Mouse (Mus musculus): ENCODE results near the gene Zfp239. TPM values are rescaled to one million over a fixed set of nuclear protein-coding genes. Genes with fewer than 3 reads are reported as not detected.

Gene Zfp239
- 0.27 TPM in 1 of 2 replicates, not detected in the other for total RNA-seq (2014; rRNA removed; ENCODE audit: low replicate concordance)
- 0.20 and 0.48 TPM in 2 replicates for polyA plus RNA-seq (2015; fragmentation: Nextera tagmentation; extraction: Ambion mirVana)

DNA sequence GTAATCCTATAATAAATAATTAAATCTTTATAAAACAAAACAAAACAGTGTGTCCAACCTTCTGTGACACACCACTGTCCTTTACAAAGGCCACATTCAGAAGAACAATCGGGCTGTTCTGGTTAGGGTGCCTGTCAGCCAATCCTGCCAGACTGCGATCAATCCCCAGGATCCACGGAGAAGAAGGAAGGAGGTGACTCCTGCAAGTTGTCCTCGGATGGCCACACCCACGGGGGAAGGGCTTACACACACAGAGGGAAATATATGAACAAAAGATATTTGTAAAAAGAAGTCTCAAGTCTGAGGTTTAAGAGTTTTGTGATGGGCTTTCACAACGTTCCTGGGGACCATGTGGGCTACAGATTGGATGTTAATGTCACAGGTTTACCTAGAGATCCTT is at the start of gene Zfp239:
Gene Zfp239 (plus strand): TSS at position 253 of the 400 bp plus-strand sequence.
- 62% methylated on average over 6 of the region's 6 CpGs for WGBS
- H3K4me1 ChIP-seq (ENCODE audit: control insufficient read depth, insufficient read depth), result peaks cover 6% of the 10 kb centered on the region; the same call in 1 of the 2 replicates
- DNase-seq (ENCODE audit: low spot score) (no peak), ATAC-seq (ENCODE audit: insufficient read depth, low read depth) (no peak)
- 0 out of 2 replicates have a peak within 1 kb of the TSS, but pooled peaks have one; percentile 3 for H3K9ac ChIP-seq (replicated peaks; ENCODE audit: low read depth, low read length)
- TF ChIP-seq EP300 (IDR thresholded peaks at IDR 0.05; ENCODE audit: low read depth) (no peak), CTCF (IDR thresholded peaks at IDR 0.05; ENCODE audit: low read depth) (no peak)
- H3K9me3 ChIP-seq (replicated peaks; ENCODE audit: control insufficient read depth, low read length), result no peaks in the 10 kb centered on the region
- no peaks in the 10 kb centered on the region for H3K27me3 ChIP-seq (ENCODE audit: control insufficient read depth, insufficient read depth, low read length)
- peak within 1 kb of the TSS; percentile 52 for H3K4me3 ChIP-seq (ENCODE audit: low read depth, low read length)
- no peak within 1 kb of the TSS for H3K27ac ChIP-seq (ENCODE audit: low read depth)
- peak within 1 kb of the TSS; percentile 88 for H3K4me2 ChIP-seq (ENCODE audit: low read depth, low read length)
- H3K36me3 ChIP-seq (replicated peaks; ENCODE audit: control insufficient read depth, insufficient read depth, low read length), result no peaks in the 10 kb centered on the region

DNA sequence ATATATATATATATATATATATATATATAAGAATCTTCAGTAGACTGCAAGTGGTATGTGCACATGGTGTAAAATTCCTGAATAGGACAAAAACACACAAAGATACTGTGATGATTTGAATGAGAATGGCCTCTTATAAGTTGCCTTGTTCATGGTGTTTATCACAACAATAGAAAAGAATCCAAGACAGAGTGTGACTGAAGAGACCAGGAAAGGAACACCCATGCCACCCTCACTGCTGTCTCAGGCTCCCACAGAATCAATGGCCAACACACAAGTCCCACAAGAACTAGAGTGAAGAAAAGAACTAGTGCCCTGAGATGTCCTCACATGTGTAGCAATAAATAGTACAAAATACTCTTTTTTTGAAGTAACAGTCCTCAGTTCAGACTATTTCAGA is 47.2 kb upstream of the Zfp239 start:
- no peak for ATAC-seq (ENCODE audit: insufficient read depth, low read depth)
- Histone ChIP-seq H3K9ac (replicated peaks; ENCODE audit: low read depth, low read length) (no peak overlapping the region), H3K4me2 (ENCODE audit: low read depth, low read length) (no peak overlapping the region), H3K27me3 (ENCODE audit: control insufficient read depth, insufficient read depth, low read length) (no peaks in the 10 kb centered on the region), H3K27ac (ENCODE audit: low read depth) (no peak overlapping the region), H3K4me3 (ENCODE audit: low read depth, low read length) (no peak overlapping the region), H3K36me3 (replicated peaks; ENCODE audit: control insufficient read depth, insufficient read depth, low read length) (no peaks in the 10 kb centered on the region), H3K4me1 (ENCODE audit: control insufficient read depth, insufficient read depth) (no peaks in the 10 kb centered on the region), H3K9me3 (replicated peaks; ENCODE audit: control insufficient read depth, low read length) (no peaks in the 10 kb centered on the region)
- DNase-seq (ENCODE audit: low spot score), result no peak
- no peak for TF ChIP-seq EP300 (IDR thresholded peaks at IDR 0.05; ENCODE audit: low read depth)
- no peak for TF ChIP-seq CTCF (IDR thresholded peaks at IDR 0.05; ENCODE audit: low read depth)

GRCm38 (mm10) chr6:117817108-117817541 is 44.8 kb upstream of the Zfp239 start:
- DNase-seq (ENCODE audit: low spot score) (no peak), ATAC-seq (ENCODE audit: insufficient read depth, low read depth) (no peak)
- WGBS, result 52% methylated on average over 4 of the region's 5 CpGs
- Histone ChIP-seq H3K4me1 (ENCODE audit: control insufficient read depth, insufficient read depth) (no peaks in the 10 kb centered on the region), H3K36me3 (replicated peaks; ENCODE audit: control insufficient read depth, insufficient read depth, low read length) (no peaks in the 10 kb centered on the region), H3K9ac (replicated peaks; ENCODE audit: low read depth, low read length) (no peak overlapping the region), H3K27me3 (ENCODE audit: control insufficient read depth, insufficient read depth, low read length) (no peaks in the 10 kb centered on the region), H3K27ac (ENCODE audit: low read depth) (no peak overlapping the region), H3K4me2 (ENCODE audit: low read depth, low read length) (no peak overlapping the region), H3K4me3 (ENCODE audit: low read depth, low read length) (no peak overlapping the region), H3K9me3 (replicated peaks; ENCODE audit: control insufficient read depth, low read length) (no peaks in the 10 kb centered on the region)
- no peak for TF ChIP-seq EP300 (IDR thresholded peaks at IDR 0.05; ENCODE audit: low read depth)
- TF ChIP-seq CTCF (IDR thresholded peaks at IDR 0.05; ENCODE audit: low read depth), result no peak

- ATAC-seq (ENCODE audit: insufficient read depth, low read depth) (no peak), DNase-seq (ENCODE audit: low spot score) (no peak)
- H3K36me3 ChIP-seq (replicated peaks; ENCODE audit: control insufficient read depth, insufficient read depth, low read length), result no peaks in the 10 kb centered on the region
- no peaks in the 10 kb centered on the region for H3K9me3 ChIP-seq (replicated peaks; ENCODE audit: control insufficient read depth, low read length)
- no peaks in the 10 kb centered on the region for H3K4me1 ChIP-seq (ENCODE audit: control insufficient read depth, insufficient read depth)
- peaks cover 4% of the 10 kb centered on the region; the same call in 1 of the 2 replicates for H3K27me3 ChIP-seq (ENCODE audit: control insufficient read depth, insufficient read depth, low read length)
- no peak overlapping the region for H3K9ac ChIP-seq (replicated peaks; ENCODE audit: low read depth, low read length)
- no peak overlapping the region for H3K27ac ChIP-seq (ENCODE audit: low read depth)
- TF ChIP-seq CTCF (IDR thresholded peaks at IDR 0.05; ENCODE audit: low read depth) (no peak), EP300 (IDR thresholded peaks at IDR 0.05; ENCODE audit: low read depth) (no peak)
- 85% methylated on average over 14 of the region's 14 CpGs for WGBS
- no peak overlapping the region for H3K4me3 ChIP-seq (ENCODE audit: low read depth, low read length)
- no peak overlapping the region for H3K4me2 ChIP-seq (ENCODE audit: low read depth, low read length)
Measured at GRCm38 (mm10) chr6:117820327-117820726, 41.6 kb upstream of the Zfp239 start.

DNA sequence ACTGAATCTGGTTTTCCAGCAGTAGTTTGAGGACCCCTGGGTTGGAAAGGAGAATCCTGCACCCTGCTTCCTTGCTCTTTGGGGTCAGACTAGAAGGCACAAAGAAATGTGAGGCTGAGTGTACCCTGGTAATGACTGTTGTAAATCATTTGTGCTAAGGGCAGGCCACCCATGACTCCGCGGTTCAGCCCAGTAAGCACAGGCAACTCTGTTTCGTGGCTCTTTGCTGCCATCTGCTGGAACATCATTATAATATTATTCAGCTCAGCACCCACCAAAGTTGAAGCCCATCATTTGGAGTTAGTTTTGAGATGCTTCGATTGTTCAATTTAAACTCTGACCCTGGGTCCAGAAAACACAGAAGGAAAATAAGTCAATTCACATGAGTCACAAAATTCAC is 36.5 kb upstream of the Zfp239 start:
- Histone ChIP-seq H3K4me1 (ENCODE audit: control insufficient read depth, insufficient read depth) (no peaks in the 10 kb centered on the region), H3K36me3 (replicated peaks; ENCODE audit: control insufficient read depth, insufficient read depth, low read length) (no peaks in the 10 kb centered on the region), H3K4me2 (ENCODE audit: low read depth, low read length) (no peak overlapping the region), H3K9me3 (replicated peaks; ENCODE audit: control insufficient read depth, low read length) (no peaks in the 10 kb centered on the region), H3K27me3 (ENCODE audit: control insufficient read depth, insufficient read depth, low read length) (peaks cover 14% of the 10 kb centered on the region), H3K9ac (replicated peaks; ENCODE audit: low read depth, low read length) (no peak overlapping the region), H3K27ac (ENCODE audit: low read depth) (no peak overlapping the region), H3K4me3 (ENCODE audit: low read depth, low read length) (no peak overlapping the region)
- peak; percentile 54 for DNase-seq (ENCODE audit: low spot score)
- TF ChIP-seq CTCF (IDR thresholded peaks at IDR 0.05; ENCODE audit: low read depth) (peak; percentile 79), EP300 (IDR thresholded peaks at IDR 0.05; ENCODE audit: low read depth) (no peak)
- peak; percentile 58; the same call in 1 of the 2 replicates for ATAC-seq (ENCODE audit: insufficient read depth, low read depth)
- 17% methylated on average over 4 of the region's 4 CpGs for WGBS

DNA sequence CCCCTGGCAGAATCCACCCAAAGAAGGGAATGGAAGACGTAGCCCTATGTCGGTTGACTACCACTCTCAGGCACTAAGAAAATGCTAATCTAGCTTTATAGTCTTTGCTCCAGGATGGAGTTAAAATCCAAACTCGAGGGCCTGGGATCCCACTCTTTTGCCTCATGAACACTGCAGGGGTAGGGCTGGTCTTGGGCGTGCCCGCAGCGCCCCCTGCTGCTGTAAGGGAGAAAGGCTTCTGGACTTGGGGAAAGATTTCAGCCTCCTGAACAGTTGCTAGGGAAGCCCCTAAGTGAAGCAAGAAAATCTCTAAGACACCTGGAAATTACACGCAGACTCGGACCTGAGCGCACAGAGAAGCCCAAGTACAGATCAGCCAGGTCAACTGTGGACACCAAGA is 33.6 kb upstream of the Zfp239 start:
- H3K9me3 ChIP-seq (replicated peaks; ENCODE audit: control insufficient read depth, low read length), result no peaks in the 10 kb centered on the region
- no peak overlapping the region for H3K9ac ChIP-seq (replicated peaks; ENCODE audit: low read depth, low read length)
- H3K4me2 ChIP-seq (ENCODE audit: low read depth, low read length), result no peak overlapping the region
- ATAC-seq (ENCODE audit: insufficient read depth, low read depth), result peak; percentile 39
- 22% methylated on average over 9 of the region's 9 CpGs for WGBS
- TF ChIP-seq CTCF (IDR thresholded peaks at IDR 0.05; ENCODE audit: low read depth), result peak; percentile 84
- no peak for TF ChIP-seq EP300 (IDR thresholded peaks at IDR 0.05; ENCODE audit: low read depth)
- H3K4me1 ChIP-seq (ENCODE audit: control insufficient read depth, insufficient read depth), result no peaks in the 10 kb centered on the region
- H3K36me3 ChIP-seq (replicated peaks; ENCODE audit: control insufficient read depth, insufficient read depth, low read length), result no peaks in the 10 kb centered on the region
- no peak overlapping the region for H3K27ac ChIP-seq (ENCODE audit: low read depth)
- peaks cover 10% of the 10 kb centered on the region; the same call in 1 of the 2 replicates for H3K27me3 ChIP-seq (ENCODE audit: control insufficient read depth, insufficient read depth, low read length)
- DNase-seq (ENCODE audit: low spot score), result peak; percentile 26
- H3K4me3 ChIP-seq (ENCODE audit: low read depth, low read length), result no peak overlapping the region

Data from heart, postnatal 0 days (tissue).